Mouse (Mus musculus) monocyte, adult 59 days (primary cell): Measurements from ENCODE around the gene Gm45844. TPM values are rescaled to one million over a fixed set of nuclear protein-coding genes. Genes with fewer than 3 reads are reported as not detected.

Experiments used
- total RNA-seq, 2 experiments: library from RNA; stranded (reverse); gene quantifications; one replicate each; pipeline ENCODE4 v1.2.4; 2023

The Gm45844 gene
- total RNA-seq, result 1 to 10 TPM; 1.3 to 1.5 TPM

GRCm38 (mm10) chr7:7277966-7278567 is at the start of gene Gm45844:
Gm45844 (minus strand) TSS chr7:7278289.

GRCm38 (mm10) chr7:7247228-7247627 is 30.9 kb downstream of the Gm45844 start, which contains the start of gene Vmn2r29:
Vmn2r29 (minus strand) TSS chr7:7247328.

DNA sequence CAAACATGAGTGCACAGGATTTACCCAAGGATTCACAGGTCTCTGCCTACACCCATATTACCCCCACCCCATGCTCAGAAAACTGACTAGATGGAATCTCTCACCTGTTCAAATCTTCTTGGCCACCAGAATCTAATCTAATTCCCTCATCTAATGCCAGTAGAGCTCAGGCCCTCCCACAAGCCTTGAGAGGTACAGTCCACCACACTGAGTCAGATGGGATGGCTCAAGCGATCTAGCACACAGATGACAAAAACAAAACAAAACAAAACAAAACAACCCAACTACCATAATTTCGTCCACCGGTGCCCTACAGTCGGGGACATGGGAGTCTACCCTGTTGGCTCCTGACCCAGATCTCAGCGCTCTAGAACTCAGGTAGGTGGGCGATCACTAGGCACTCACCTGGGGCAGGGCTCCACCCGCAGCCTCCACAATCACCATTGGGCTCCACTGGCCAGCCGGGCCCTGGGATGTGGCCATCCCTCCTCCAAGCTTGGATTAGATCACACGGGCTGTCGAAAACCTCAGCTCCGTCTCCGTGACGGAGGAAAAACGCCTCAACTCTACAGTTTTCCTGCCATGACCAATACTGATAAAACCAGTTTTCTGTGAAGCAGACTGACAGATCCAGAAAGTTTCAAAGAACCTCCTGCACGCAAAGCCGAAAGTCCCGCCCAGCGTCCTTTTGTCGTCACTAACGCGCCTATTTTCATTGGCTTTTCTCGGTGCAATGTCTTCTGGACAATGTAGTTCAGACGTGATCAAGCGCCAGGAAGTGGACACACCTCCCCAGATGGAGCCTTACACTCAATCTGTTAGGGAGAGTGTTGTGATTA is 68.6 kb downstream of the Gm45844 start, which contains the start of gene Zfp772:
TSS of gene Zfp772 (minus strand) at position 686 of the 839 bp plus-strand sequence.

DNA sequence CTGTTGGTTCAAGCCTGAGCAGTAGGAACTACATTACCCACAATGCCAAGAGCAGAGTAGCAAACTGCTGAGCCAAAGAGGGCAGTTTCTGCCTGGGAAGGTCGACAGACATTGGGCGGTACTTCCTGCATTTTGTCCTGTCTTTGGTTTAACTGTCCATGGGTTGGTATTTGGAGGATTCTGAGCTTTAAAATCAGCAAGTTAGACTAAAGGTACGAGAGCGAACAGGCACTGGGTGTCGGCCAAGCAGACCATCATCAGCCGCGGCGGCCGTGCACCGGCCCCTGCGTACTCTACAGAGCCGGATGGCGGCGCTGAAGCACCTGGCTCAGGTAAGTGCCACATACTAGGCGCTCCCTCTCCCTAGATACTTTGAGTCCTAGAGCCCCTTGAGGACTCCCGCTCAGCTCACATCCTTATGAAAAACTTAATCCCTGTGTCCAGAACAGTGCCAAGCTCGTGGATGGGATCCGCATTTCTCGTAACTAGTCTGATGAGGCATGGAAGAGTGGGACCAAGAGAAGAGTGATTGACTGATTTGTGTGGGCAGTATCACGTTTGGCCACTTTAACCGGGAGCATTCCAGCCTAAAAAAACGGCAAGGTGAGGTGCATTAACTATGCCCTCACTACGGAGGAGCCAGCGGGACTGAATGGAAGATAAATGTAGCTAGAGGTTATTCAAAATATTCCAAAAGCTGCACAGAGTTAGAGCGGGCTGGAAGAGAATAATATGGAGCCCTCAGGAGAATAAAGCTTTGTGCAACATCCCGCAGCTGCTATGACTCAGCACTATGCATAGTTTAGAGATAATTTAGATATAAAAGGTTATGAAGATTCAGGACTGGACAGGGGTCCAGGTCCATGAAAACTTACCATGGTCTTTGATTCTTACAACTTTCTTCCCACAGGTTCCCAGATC is 106.6 kb downstream of the Gm45844 start, which contains the start of gene Zfp418:
TSS of gene Zfp418 (plus strand) at position 104 of the 921 bp plus-strand sequence.

Other genes starting within 250 kb of the Gm45844 start
- gene Zfp954, start 156.8 kb downstream of the Gm45844 start, total RNA-seq, result 10 to 100 TPM; 20.6 to 22.2 TPM
- under 1 TPM; 0.45 to 0.91 TPM for gene Zfp773, start 141.5 kb downstream of the Gm45844 start, total RNA-seq
- 1 to 10 TPM; 1.2 to 1.5 TPM for gene Zfp418, start 107.0 kb downstream of the Gm45844 start, total RNA-seq
- gene Zfp772, start 68.3 kb downstream of the Gm45844 start, total RNA-seq, result 1 to 10 TPM; 1.5 to 2.3 TPM
- gene Vmn2r29, start 31.0 kb downstream of the Gm45844 start, total RNA-seq, result under 1 TPM in 1 of 2 experiments, not detected in 1; 0.52 TPM
- 10 to 100 TPM; 58.9 to 62.2 TPM for gene Clcn4, start 22.6 kb upstream of the Gm45844 start, total RNA-seq
- gene Vmn2r30, start 59.3 kb upstream of the Gm45844 start, total RNA-seq, result not detected
- not detected for gene Gm45783, start 96.3 kb upstream of the Gm45844 start, total RNA-seq
- gene Vmn2r31, start 121.4 kb upstream of the Gm45844 start, total RNA-seq, result not detected
- gene Vmn2r32, start 201.7 kb upstream of the Gm45844 start, total RNA-seq, result not detected